19 mouse cellular contexts compared by ENCODE assay signal in genomic region chr17:50412446-50412845, GRCm38 (mm10).
DNase-seq lines count a peak whose midpoint lies in the region; ATAC-seq lines count a peak whose summit lies in the region.
"Had no signal": no experiment of that assay in that cellular context is flagged by ENCODE, and none has a peak within 500 bp of the region (broad histone marks: within the 10 kb centered on the region; RNA-seq: fewer than 3 reads in every experiment).

No protein-coding gene starts in this region.

- H3K27me3 ChIP-seq in forebrain, embryonic 10.5 days (ENCODE audit: poor library complexity, severe bottlenecking), result no peaks in the 10 kb centered on the region
- no peaks in the 10 kb centered on the region for H3K27me3 ChIP-seq in forebrain, embryonic 15.5 days
- H3K27me3 ChIP-seq in heart, embryonic 11.5 days (ENCODE audit: control insufficient read depth, insufficient read depth, low read length), result no peaks in the 10 kb centered on the region
- H3K27me3 ChIP-seq: embryonic facial prominence, embryonic 13.5 days; embryonic facial prominence, embryonic 15.5 days; forebrain, embryonic 13.5 days had no signal

- no peak overlapping the region for H3K27ac ChIP-seq in forebrain, embryonic 10.5 days
- H3K27ac ChIP-seq in forebrain, embryonic 15.5 days (replicated peaks), result no peak overlapping the region
- no peak overlapping the region for H3K27ac ChIP-seq in heart, embryonic 11.5 days (ENCODE audit: low read depth, low read length)
- H3K27ac ChIP-seq: embryonic facial prominence, embryonic 13.5 days; embryonic facial prominence, embryonic 15.5 days; forebrain, embryonic 13.5 days had no signal

- 0 out of 2 replicates have a peak, but pooled peaks cover under 1% of the 10 kb centered on the region for H3K9me3 ChIP-seq in forebrain, embryonic 10.5 days
- no peaks in the 10 kb centered on the region for H3K9me3 ChIP-seq in forebrain, embryonic 15.5 days
- 0 out of 2 replicates have a peak, but pooled peaks cover under 1% of the 10 kb centered on the region for H3K9me3 ChIP-seq in heart, embryonic 11.5 days (replicated peaks; ENCODE audit: control insufficient read depth, low read length)
- H3K9me3 ChIP-seq: embryonic facial prominence, embryonic 13.5 days; embryonic facial prominence, embryonic 15.5 days had no signal

- H3K4me1 ChIP-seq in forebrain, embryonic 10.5 days, result peaks cover 12% of the 10 kb centered on the region
- H3K4me1 ChIP-seq in forebrain, embryonic 15.5 days, result peaks cover 2% of the 10 kb centered on the region; the same call in 1 of the 2 replicates
- no peaks in the 10 kb centered on the region for H3K4me1 ChIP-seq in heart, embryonic 11.5 days (ENCODE audit: control insufficient read depth, insufficient read depth, low read length)

- peak; percentile 4 for DNase-seq in forebrain, embryonic 10.5 days (ENCODE audit: extremely low spot score, low spot score)
- DNase-seq in heart, adult 11 months, result peak; percentile 73
- DNase-seq in T-cell, adult 2 months (ENCODE audit: low spot score), result no peak
- DNase-seq: adrenal gland, adult 8-10 months; adrenal gland, postnatal 14 days; adrenal gland, postnatal 36 days; cerebellum, adult 11 months; cerebellum, adult 18-20 months; cerebellum, adult 8-10 months; cerebellum, postnatal 14 days; cerebellum, postnatal 36 days; embryo, embryonic 11 days had no signal

- no peak overlapping the region for H3K4me3 ChIP-seq in forebrain, embryonic 10.5 days
- no peak overlapping the region for H3K4me3 ChIP-seq in forebrain, embryonic 15.5 days
- no peak overlapping the region for H3K4me3 ChIP-seq in heart, embryonic 11.5 days (ENCODE audit: low read depth, low read length)
- H3K4me3 ChIP-seq: embryonic facial prominence, embryonic 13.5 days; embryonic facial prominence, embryonic 15.5 days; erythroblast, embryonic 14.5 days; forebrain, embryonic 13.5 days had no signal

- no peaks in the 10 kb centered on the region for H3K36me3 ChIP-seq in forebrain, embryonic 10.5 days (replicated peaks)
- no peaks in the 10 kb centered on the region for H3K36me3 ChIP-seq in forebrain, embryonic 15.5 days
- no peaks in the 10 kb centered on the region for H3K36me3 ChIP-seq in heart, embryonic 11.5 days (ENCODE audit: control insufficient read depth, insufficient read depth, low read length)
- H3K36me3 ChIP-seq: embryonic facial prominence, embryonic 13.5 days; embryonic facial prominence, embryonic 15.5 days had no signal

- no peak for ATAC-seq in forebrain, embryonic 15.5 days (replicated peaks)
- no peak for ATAC-seq in heart, embryonic 11.5 days (replicated peaks; ENCODE audit: insufficient number of reproducible peaks, low FRiP score, low TSS enrichment)
- ATAC-seq: activated CD4-positive, CD25-positive, alpha-beta regulatory T cell, adult 4 months; forebrain, embryonic 13.5 days had no signal

- H3K9ac ChIP-seq in forebrain, embryonic 15.5 days (replicated peaks), result no peak overlapping the region
- no peak overlapping the region for H3K9ac ChIP-seq in heart, embryonic 11.5 days (ENCODE audit: low read depth, low read length)
- H3K9ac ChIP-seq: embryonic facial prominence, embryonic 13.5 days; embryonic facial prominence, embryonic 15.5 days; forebrain, embryonic 13.5 days had no signal

- no peak overlapping the region for H3K4me2 ChIP-seq in forebrain, embryonic 15.5 days (replicated peaks)
- H3K4me2 ChIP-seq in heart, embryonic 11.5 days, result no peak overlapping the region
- H3K4me2 ChIP-seq: embryonic facial prominence, embryonic 13.5 days; embryonic facial prominence, embryonic 15.5 days; forebrain, embryonic 13.5 days had no signal

- WGBS in forebrain, embryonic 10.5 days, result 87% methylated on average over 5 of the region's 5 CpGs
- WGBS in forebrain, embryonic 15.5 days, result 84% methylated on average over 5 of the region's 5 CpGs
- 77% methylated on average over 5 of the region's 5 CpGs for WGBS in heart, embryonic 11.5 days (ENCODE audit: insufficient replicate concordance)
